Mouse (Mus musculus) heart, adult 2 months (tissue): ENCODE measurements at regions not wholly inside any gene's neighbourhood (a gene's known extent, or its start where the extent isn't known, plus 50 kb on each side); places are given as distances from the start of the nearest gene placed in this dataset.

Experiments
- CTCF ChIP-seq: fragments of 200-600 bp; IDR thresholded peaks from 2 replicates; pipeline ENCODE4 v1.8.1; 2022; ENCODE audit warnings: antibody characterized with exemption, mild to moderate bottlenecking, moderate library complexity
- POLR2A ChIP-seq: fragments of 200-500 bp; IDR thresholded peaks from 2 replicates; pipeline ENCODE4 v1.6.1; 2011; ENCODE audit warnings: mild to moderate bottlenecking, low read depth, low read length, control low read depth; ENCODE audit not compliant: insufficient read depth

DNA sequence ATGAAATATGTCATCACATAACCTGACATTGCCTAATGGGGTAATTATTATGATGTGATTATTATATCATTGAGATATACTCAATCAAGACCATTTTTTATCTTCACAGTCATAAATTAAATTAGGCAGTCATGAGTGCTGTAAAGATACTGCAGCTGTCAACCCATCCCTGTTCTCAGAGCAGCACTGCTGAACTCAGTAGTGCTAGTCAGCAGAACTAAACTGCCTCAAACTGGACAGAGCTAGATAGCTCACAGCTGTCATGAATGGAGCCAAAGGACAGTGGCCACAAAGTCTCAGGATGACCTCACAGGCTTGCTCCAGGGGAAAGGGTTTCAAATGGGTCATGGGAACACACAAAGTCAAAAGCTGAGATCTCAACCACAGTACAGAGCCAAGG is 71.3 kb downstream of the Gm6760 start:
- no peak for TF ChIP-seq CTCF
- no peak for TF ChIP-seq POLR2A
